Mouse (Mus musculus) limb, embryonic 14.5 days (tissue): ENCODE data around the gene Efnb3. TPM values are rescaled to one million over a fixed set of nuclear protein-coding genes. Genes with fewer than 3 reads are reported as not detected.
A peak's percentile ranks its signal among the peaks of the same experiment; 100 is the strongest.

Experiments used
- ATAC-seq: fragments of 200-750 bp; cut with Nextera tagmentation; 2 replicates; pipeline ENCODE4 v1.8.0; 2017; ENCODE audit warnings: low read depth, moderate number of reproducible peaks, moderate TSS enrichment; ENCODE audit not compliant: low FRiP score
- DNase-seq: peaks from one replicate; pipeline ENCODE4 v3.0.0-alpha.2; 2015; ENCODE audit warnings: low spot score
- H3K27ac ChIP-seq: fragments of 300-500 bp; sonication (generic); replicated peaks from 2 replicates; pipeline ENCODE4 v1.5.1; 2014; ENCODE audit warnings: low read depth, mild to moderate bottlenecking, low read length, moderate library complexity, mixed read lengths
- H3K27me3 ChIP-seq: fragments of 300-500 bp; sonication (generic); 2 replicates; pipeline ENCODE4 v1.6.1; 2014; ENCODE audit warnings: low read length, mixed read lengths; ENCODE audit not compliant: control insufficient read depth, insufficient read depth
- H3K36me3 ChIP-seq: fragments of 300-500 bp; sonication (generic); 2 replicates; pipeline ENCODE4 v1.6.1; 2014; ENCODE audit warnings: mild to moderate bottlenecking, low read length, moderate library complexity, mixed read lengths; ENCODE audit not compliant: control insufficient read depth, insufficient read depth
- H3K4me1 ChIP-seq: fragments of 300-500 bp; sonication (generic); 2 replicates; pipeline ENCODE4 v1.6.1; 2014; ENCODE audit warnings: antibody characterized with exemption, low read length, mixed read lengths; ENCODE audit not compliant: control insufficient read depth, insufficient read depth
- H3K4me2 ChIP-seq: fragments of 300-500 bp; sonication (generic); replicated peaks from 2 replicates; pipeline ENCODE4 v1.6.1; 2014; ENCODE audit warnings: low read depth, mild to moderate bottlenecking, low read length, moderate library complexity; ENCODE audit not compliant: severe bottlenecking
- H3K4me3 ChIP-seq: fragments of 300-500 bp; sonication (generic); replicated peaks from 2 replicates; pipeline ENCODE4 v1.5.1; 2014; ENCODE audit warnings: low read length
- H3K9ac ChIP-seq: fragments of 300-500 bp; sonication (generic); 2 replicates; pipeline ENCODE4 v1.6.1; 2014; ENCODE audit warnings: mild to moderate bottlenecking, low read depth, low read length, moderate library complexity; ENCODE audit not compliant: severe bottlenecking
- H3K9me3 ChIP-seq: fragments of 300-500 bp; sonication (generic); 2 replicates; pipeline ENCODE4 v1.6.1; 2016; ENCODE audit warnings: low read length; ENCODE audit not compliant: control insufficient read depth
- POLR2A ChIP-seq: fragments of 200-500 bp; IDR thresholded peaks from 2 replicates; pipeline ENCODE4 v1.8.0; 2012; ENCODE audit warnings: inconsistent platforms, mild to moderate bottlenecking, moderate library complexity, borderline replicate concordance; ENCODE audit not compliant: insufficient read depth, insufficient read length; ENCODE audit errors: extremely low read depth
- WGBS: fragments of 180-500 bp; shearing (Covaris S2); extraction: QIAGEN DNeasy Blood & Tissue Kit; methylation state at CpG from one replicate; pipeline ENCODE4 v1.1.7; 2014; 5-methylcytosine and 5-hydroxymethylcytosine counted together
- microRNA-seq: library from miRNA; unstranded; fragments of <30 nt; microRNA quantifications from one replicate; pipeline ENCODE4, GENCODE M21; 2016
- polyA plus RNA-seq, 2 experiments: library from polyadenylated mRNA; depleted of rRNA in 1 of 2; stranded (reverse) in 1 of 2; unstranded in 1 of 2; fragments of >200 nt; fragmentation: Nextera tagmentation in 1 of 2; extraction: Ambion mirVana in 1 of 2; gene quantifications; 2 replicates each; pipeline versions ENCODE4 v1.2.1 to v1.2.3; 2012 to 2014

The Efnb3 gene
- polyA plus RNA-seq, 2 experiments: 12.7 to 57.6 TPM

DNA sequence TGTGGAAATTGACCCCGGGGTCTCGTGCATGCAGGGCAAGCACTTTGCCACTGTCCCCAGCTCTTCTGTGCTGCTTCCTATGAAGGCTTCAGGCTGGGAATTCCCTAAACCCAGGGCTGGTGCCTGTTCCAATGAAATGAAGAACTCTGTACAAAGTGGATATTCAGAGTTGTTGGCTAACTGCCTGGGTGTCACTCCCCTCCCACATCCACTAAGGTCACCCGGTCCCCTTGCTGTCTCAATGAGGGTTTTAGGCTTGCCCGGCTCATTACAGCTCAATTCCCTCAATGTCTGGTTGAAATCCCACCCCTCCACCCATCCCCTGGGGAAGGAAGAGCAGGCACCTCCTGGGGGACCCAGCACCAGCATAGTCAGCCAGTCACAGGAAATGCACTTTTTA is 40.0 kb downstream of the Efnb3 start:
- Histone ChIP-seq H3K36me3 (no peaks in the 10 kb centered on the region; the same call in 1 of the 2 replicates), H3K4me3 (no peak overlapping the region), H3K4me2 (no peak overlapping the region), H3K9ac (no peak overlapping the region), H3K27ac (no peak overlapping the region), H3K27me3 (no peaks in the 10 kb centered on the region), H3K4me1 (peaks cover 16% of the 10 kb centered on the region), H3K9me3 (no peaks in the 10 kb centered on the region)
- ATAC-seq (no peak), DNase-seq (no peak)
- no peak for TF ChIP-seq POLR2A
- 68% methylated on average over 4 of the region's 4 CpGs for WGBS

DNA sequence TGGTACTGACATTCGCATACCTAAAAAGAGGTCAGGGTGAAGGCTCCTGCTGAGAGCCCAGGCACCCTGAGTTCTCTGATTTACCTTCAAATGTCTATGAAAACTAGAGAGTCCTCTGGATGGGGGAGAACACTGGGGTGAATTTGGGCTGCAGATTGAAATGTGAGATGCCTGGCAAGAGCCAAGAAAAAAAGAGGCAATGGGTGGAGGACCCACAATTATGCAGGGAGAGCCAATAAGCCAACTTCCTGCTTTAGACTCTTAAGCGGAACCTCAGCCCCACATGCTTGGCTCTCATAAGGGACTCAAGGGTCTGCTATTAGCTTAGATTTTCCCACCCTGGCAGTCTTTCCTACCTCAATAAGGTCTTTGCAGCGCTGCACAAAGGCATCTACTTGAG is 43.3 kb downstream of the Efnb3 start:
- H3K27ac ChIP-seq: peak overlapping the region; percentile 6
- DNase-seq: peak; percentile 18
- no peak overlapping the region for H3K9ac ChIP-seq

DNA sequence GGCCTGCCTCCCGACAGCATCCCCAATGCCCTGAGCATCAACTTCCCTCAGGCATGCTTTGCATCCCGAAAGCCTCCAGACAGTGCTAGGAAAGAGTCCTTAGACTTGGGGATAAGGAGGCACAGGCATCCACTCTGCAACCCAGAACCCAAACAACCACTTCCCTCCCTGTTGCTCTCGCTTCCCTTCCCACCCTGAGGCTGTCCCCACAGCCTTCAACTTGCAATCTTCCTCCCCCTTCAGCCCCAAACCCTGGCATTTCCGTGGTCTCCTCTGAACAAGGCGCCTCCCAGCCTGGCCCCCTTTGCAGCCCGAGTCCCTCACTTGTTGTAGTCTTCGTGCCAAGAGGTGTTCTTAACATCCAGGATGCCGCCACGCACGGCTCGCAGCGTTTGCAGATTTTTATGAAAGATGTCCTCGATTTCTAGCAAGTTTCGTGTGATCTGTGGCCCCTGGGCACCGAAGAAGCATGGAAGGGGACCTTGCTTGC is 43.8 kb downstream of the Efnb3 start:
- TF ChIP-seq POLR2A: no peak
- H3K4me1 ChIP-seq: peaks cover 22% of the 10 kb centered on the region
- H3K27ac ChIP-seq: peak overlapping the region; percentile 6; the same call in 1 of the 2 replicates
- WGBS: 57% methylated on average over 15 of the region's 15 CpGs
- peak overlapping the region; percentile 15 for H3K4me2 ChIP-seq
- H3K9me3 ChIP-seq: no peaks in the 10 kb centered on the region
- DNase-seq: no peak
- ATAC-seq: no peak
- no peaks in the 10 kb centered on the region for H3K36me3 ChIP-seq
- H3K4me3 ChIP-seq: no peak overlapping the region
- no peaks in the 10 kb centered on the region for H3K27me3 ChIP-seq
- peak overlapping the region; percentile 12 for H3K9ac ChIP-seq

More for the DNA sequence above, 43.3 kb downstream of the Efnb3 start:
- Histone ChIP-seq H3K9me3 (no peaks in the 10 kb centered on the region), H3K4me2 (peak overlapping the region; percentile 15), H3K27me3 (no peaks in the 10 kb centered on the region), H3K4me1 (peaks cover 18% of the 10 kb centered on the region), H3K36me3 (no peaks in the 10 kb centered on the region), H3K4me3 (no peak overlapping the region)
- no peak for ATAC-seq
- WGBS: 34% methylated on average over 3 of the region's 3 CpGs
- TF ChIP-seq POLR2A: no peak

DNA sequence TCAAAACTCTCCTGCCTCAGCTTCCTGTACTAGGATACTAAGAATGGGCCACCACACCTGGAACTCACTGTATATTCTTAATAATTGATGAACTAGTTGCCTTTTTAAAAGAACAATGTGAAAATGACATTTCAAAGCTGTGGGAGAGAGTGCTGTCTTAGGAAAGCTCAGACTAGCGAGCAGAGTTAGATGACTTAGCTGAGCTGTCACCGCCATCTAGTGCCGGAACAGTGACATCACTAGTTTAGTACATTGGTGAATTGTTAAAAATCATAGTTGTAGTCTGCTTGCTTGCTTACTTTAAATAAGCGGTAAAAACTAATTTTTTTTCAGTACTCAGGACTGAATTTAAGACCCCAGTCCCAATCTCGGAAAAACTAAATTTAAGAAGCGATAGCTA is 46.2 kb downstream of the Efnb3 start:
- no peaks in the 10 kb centered on the region for H3K27me3 ChIP-seq
- no peak overlapping the region for H3K9ac ChIP-seq
- H3K4me3 ChIP-seq: no peak overlapping the region
- no peaks in the 10 kb centered on the region for H3K36me3 ChIP-seq
- H3K4me2 ChIP-seq: no peak overlapping the region
- ATAC-seq: 0 out of 2 replicates have a peak, but pooled peaks have one; percentile 47
- TF ChIP-seq POLR2A: no peak
- peaks cover 28% of the 10 kb centered on the region for H3K4me1 ChIP-seq
- H3K27ac ChIP-seq: no peak overlapping the region
- WGBS: 8% methylated on average over 6 of the region's 6 CpGs
- H3K9me3 ChIP-seq: no peaks in the 10 kb centered on the region
- DNase-seq: peak; percentile 77

DNA sequence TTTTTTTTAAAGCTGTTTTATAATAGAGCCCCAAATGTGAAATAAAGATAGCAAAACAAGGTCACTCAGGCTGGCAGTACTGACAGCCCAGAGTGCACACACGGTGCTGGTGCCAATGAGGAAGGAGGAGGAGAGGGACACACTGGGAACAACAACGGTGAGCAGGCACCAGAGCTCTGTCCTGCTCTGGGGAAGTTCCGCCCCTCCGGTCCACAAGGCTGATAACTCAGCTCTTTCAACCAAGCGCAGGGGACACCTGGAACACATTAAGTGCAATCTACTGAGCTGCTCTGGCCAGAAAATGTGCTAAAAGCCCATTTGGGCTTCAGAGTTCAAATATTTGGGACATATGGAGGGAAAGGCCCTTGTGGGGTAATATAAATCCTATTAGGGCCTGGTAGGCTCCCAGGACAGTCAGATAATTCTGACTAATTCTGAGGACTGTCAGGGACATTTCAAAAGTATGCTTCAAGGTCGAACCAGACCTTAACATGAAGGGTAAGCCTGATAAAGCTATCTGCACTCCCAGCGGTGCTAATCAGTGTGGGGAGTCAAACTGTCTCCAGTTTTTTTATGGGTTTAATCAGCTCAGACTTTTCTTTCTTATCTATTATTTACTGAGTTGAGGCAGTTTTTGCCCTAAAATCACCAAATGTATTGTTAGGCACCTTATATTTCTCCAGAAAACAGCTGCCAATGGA is 49.1 kb downstream of the Efnb3 start:
- H3K4me1 ChIP-seq: peaks cover 12% of the 10 kb centered on the region; the same call in 1 of the 2 replicates
- 15% methylated on average over 7 of the region's 7 CpGs for WGBS
- peak overlapping the region; percentile 39; the same call in 1 of the 2 replicates for H3K27ac ChIP-seq
- H3K4me2 ChIP-seq: no peak overlapping the region
- no peaks in the 10 kb centered on the region for H3K9me3 ChIP-seq
- no peak for TF ChIP-seq POLR2A
- no peak overlapping the region for H3K4me3 ChIP-seq
- no peak overlapping the region for H3K9ac ChIP-seq
- ATAC-seq (peak; percentile 69; the same call in 1 of the 2 replicates), DNase-seq (peak; percentile 57)
- H3K27me3 ChIP-seq: no peaks in the 10 kb centered on the region
- H3K36me3 ChIP-seq: no peaks in the 10 kb centered on the region

Small RNA genes within 50 kb of the gene (microRNA-seq; reads per million reads assigned to microRNA genes)
- gene Gm27493: not detected

Other genes starting within 250 kb of the Efnb3 start
- 40.0 and 44.0 TPM in 2 replicates for gene Cntrob, start 236.4 kb downstream of the Efnb3 start, polyA plus RNA-seq (2012; rRNA removed)
- 14.6 and 15.7 TPM in 2 replicates for gene Cntrob, start 236.4 kb downstream of the Efnb3 start, polyA plus RNA-seq (2014; fragmentation: Nextera tagmentation; extraction: Ambion mirVana)
- gene Trappc1, start 236.2 kb downstream of the Efnb3 start, polyA plus RNA-seq (2012; rRNA removed): 92.7 and 93.7 TPM in 2 replicates
- 138 and 144 TPM in 2 replicates for gene Trappc1, start 236.2 kb downstream of the Efnb3 start, polyA plus RNA-seq (2014; fragmentation: Nextera tagmentation; extraction: Ambion mirVana)
- gene Kcnab3, start 233.9 kb downstream of the Efnb3 start, polyA plus RNA-seq (2012; rRNA removed): 4.0 and 4.1 TPM in 2 replicates
- 2.0 and 2.2 TPM in 2 replicates for gene Kcnab3, start 233.9 kb downstream of the Efnb3 start, polyA plus RNA-seq (2014; fragmentation: Nextera tagmentation; extraction: Ambion mirVana)
- 10.5 and 12.2 TPM in 2 replicates for gene Rnf227, start 219.7 kb downstream of the Efnb3 start, polyA plus RNA-seq (2012; rRNA removed)
- gene Rnf227, start 219.7 kb downstream of the Efnb3 start, polyA plus RNA-seq (2014; fragmentation: Nextera tagmentation; extraction: Ambion mirVana): 13.6 and 17.8 TPM in 2 replicates
- 425 and 497 TPM in 2 replicates for gene Chd3, start 190.8 kb downstream of the Efnb3 start, polyA plus RNA-seq (2012; rRNA removed)
- 97.8 and 113 TPM in 2 replicates for gene Chd3, start 190.8 kb downstream of the Efnb3 start, polyA plus RNA-seq (2014; fragmentation: Nextera tagmentation; extraction: Ambion mirVana)
- 127 and 131 TPM in 2 replicates for gene Naa38, start 164.7 kb downstream of the Efnb3 start, polyA plus RNA-seq (2012; rRNA removed)
- 161 and 171 TPM in 2 replicates for gene Naa38, start 164.7 kb downstream of the Efnb3 start, polyA plus RNA-seq (2014; fragmentation: Nextera tagmentation; extraction: Ambion mirVana)
- gene Cyb5d1, start 164.6 kb downstream of the Efnb3 start, polyA plus RNA-seq (2012; rRNA removed): 29.5 and 32.7 TPM in 2 replicates
- 22.3 and 27.3 TPM in 2 replicates for gene Cyb5d1, start 164.6 kb downstream of the Efnb3 start, polyA plus RNA-seq (2014; fragmentation: Nextera tagmentation; extraction: Ambion mirVana)
- gene Tmem88, start 162.0 kb downstream of the Efnb3 start, polyA plus RNA-seq (2012; rRNA removed): 17.0 and 23.7 TPM in 2 replicates
- gene Tmem88, start 162.0 kb downstream of the Efnb3 start, polyA plus RNA-seq (2014; fragmentation: Nextera tagmentation; extraction: Ambion mirVana): 18.7 and 18.9 TPM in 2 replicates
- gene Kdm6b, start 146.5 kb downstream of the Efnb3 start, polyA plus RNA-seq (2012; rRNA removed): 23.7 and 27.5 TPM in 2 replicates
- gene Kdm6b, start 146.5 kb downstream of the Efnb3 start, polyA plus RNA-seq (2014; fragmentation: Nextera tagmentation; extraction: Ambion mirVana): 31.4 and 36.4 TPM in 2 replicates
- 4.5 and 4.7 TPM in 2 replicates for gene Dnah2, start 11.1 kb downstream of the Efnb3 start, polyA plus RNA-seq (2012; rRNA removed)
- 3.6 and 4.2 TPM in 2 replicates for gene Dnah2, start 11.1 kb downstream of the Efnb3 start, polyA plus RNA-seq (2014; fragmentation: Nextera tagmentation; extraction: Ambion mirVana)
- 19.0 and 25.1 TPM in 2 replicates for gene Wrap53, start 20.1 kb upstream of the Efnb3 start, polyA plus RNA-seq (2012; rRNA removed)
- gene Wrap53, start 20.1 kb upstream of the Efnb3 start, polyA plus RNA-seq (2014; fragmentation: Nextera tagmentation; extraction: Ambion mirVana): 20.6 and 20.8 TPM in 2 replicates
- gene Trp53, start 20.2 kb upstream of the Efnb3 start, polyA plus RNA-seq (2012; rRNA removed): 173 and 200 TPM in 2 replicates
- 138 and 155 TPM in 2 replicates for gene Trp53, start 20.2 kb upstream of the Efnb3 start, polyA plus RNA-seq (2014; fragmentation: Nextera tagmentation; extraction: Ambion mirVana)
- 17.9 and 20.6 TPM in 2 replicates for gene Atp1b2, start 45.7 kb upstream of the Efnb3 start, polyA plus RNA-seq (2012; rRNA removed)
- gene Atp1b2, start 45.7 kb upstream of the Efnb3 start, polyA plus RNA-seq (2014; fragmentation: Nextera tagmentation; extraction: Ambion mirVana): 9.1 and 10.4 TPM in 2 replicates
- gene Shbg, start 57.7 kb upstream of the Efnb3 start, polyA plus RNA-seq (2012; rRNA removed): 0.05 TPM in 1 of 2 replicates, not detected in the other
- gene Shbg, start 57.7 kb upstream of the Efnb3 start, polyA plus RNA-seq (2014; fragmentation: Nextera tagmentation; extraction: Ambion mirVana): not detected in 2 replicates
- 14.2 and 21.1 TPM in 2 replicates for gene Sat2, start 61.8 kb upstream of the Efnb3 start, polyA plus RNA-seq (2012; rRNA removed)
- gene Sat2, start 61.8 kb upstream of the Efnb3 start, polyA plus RNA-seq (2014; fragmentation: Nextera tagmentation; extraction: Ambion mirVana): 16.5 and 20.1 TPM in 2 replicates
- gene Fxr2, start 72.8 kb upstream of the Efnb3 start, polyA plus RNA-seq (2012; rRNA removed): 122 and 125 TPM in 2 replicates
- gene Fxr2, start 72.8 kb upstream of the Efnb3 start, polyA plus RNA-seq (2014; fragmentation: Nextera tagmentation; extraction: Ambion mirVana): 28.9 and 33.8 TPM in 2 replicates
- gene Sox15, start 95.1 kb upstream of the Efnb3 start, polyA plus RNA-seq (2012; rRNA removed): 1.5 and 2.1 TPM in 2 replicates
- gene Sox15, start 95.1 kb upstream of the Efnb3 start, polyA plus RNA-seq (2014; fragmentation: Nextera tagmentation; extraction: Ambion mirVana): 1.0 and 3.0 TPM in 2 replicates
- 117 and 155 TPM in 2 replicates for gene Mpdu1, start 102.4 kb upstream of the Efnb3 start, polyA plus RNA-seq (2012; rRNA removed)
- gene Mpdu1, start 102.4 kb upstream of the Efnb3 start, polyA plus RNA-seq (2014; fragmentation: Nextera tagmentation; extraction: Ambion mirVana): 28.9 and 30.8 TPM in 2 replicates
- gene Cd68, start 105.9 kb upstream of the Efnb3 start, polyA plus RNA-seq (2012; rRNA removed): 16.6 and 24.3 TPM in 2 replicates
- gene Cd68, start 105.9 kb upstream of the Efnb3 start, polyA plus RNA-seq (2014; fragmentation: Nextera tagmentation; extraction: Ambion mirVana): 20.5 and 24.7 TPM in 2 replicates
- gene Eif4a1, start 112.2 kb upstream of the Efnb3 start, polyA plus RNA-seq (2012; rRNA removed): 887 and 919 TPM in 2 replicates
- gene Eif4a1, start 112.2 kb upstream of the Efnb3 start, polyA plus RNA-seq (2014; fragmentation: Nextera tagmentation; extraction: Ambion mirVana): 547 and 561 TPM in 2 replicates
- 172 and 297 TPM in 2 replicates for gene Senp3, start 121.9 kb upstream of the Efnb3 start, polyA plus RNA-seq (2012; rRNA removed)
- 95.4 and 99.0 TPM in 2 replicates for gene Senp3, start 121.9 kb upstream of the Efnb3 start, polyA plus RNA-seq (2014; fragmentation: Nextera tagmentation; extraction: Ambion mirVana)
- gene Tnfsf13, start 125.6 kb upstream of the Efnb3 start, polyA plus RNA-seq (2012; rRNA removed): 4.4 and 5.2 TPM in 2 replicates
- 0.77 and 0.98 TPM in 2 replicates for gene Tnfsf13, start 125.6 kb upstream of the Efnb3 start, polyA plus RNA-seq (2014; fragmentation: Nextera tagmentation; extraction: Ambion mirVana)
- gene Tnfsf12, start 135.6 kb upstream of the Efnb3 start, polyA plus RNA-seq (2012; rRNA removed): 22.9 and 31.6 TPM in 2 replicates
- 13.7 and 15.2 TPM in 2 replicates for gene Tnfsf12, start 135.6 kb upstream of the Efnb3 start, polyA plus RNA-seq (2014; fragmentation: Nextera tagmentation; extraction: Ambion mirVana)
- 3.8 and 6.9 TPM in 2 replicates for gene Tnfsfm13, start 135.9 kb upstream of the Efnb3 start, polyA plus RNA-seq (2012; rRNA removed)
- 5.9 and 6.6 TPM in 2 replicates for gene Tnfsfm13, start 135.9 kb upstream of the Efnb3 start, polyA plus RNA-seq (2014; fragmentation: Nextera tagmentation; extraction: Ambion mirVana)
- gene Polr2a, start 198.4 kb upstream of the Efnb3 start, polyA plus RNA-seq (2012; rRNA removed): 76.6 and 100 TPM in 2 replicates
- 40.7 and 45.3 TPM in 2 replicates for gene Polr2a, start 198.4 kb upstream of the Efnb3 start, polyA plus RNA-seq (2014; fragmentation: Nextera tagmentation; extraction: Ambion mirVana)
- 0.14 and 0.23 TPM in 2 replicates for gene Slc35g3, start 201.8 kb upstream of the Efnb3 start, polyA plus RNA-seq (2012; rRNA removed)
- gene Slc35g3, start 201.8 kb upstream of the Efnb3 start, polyA plus RNA-seq (2014; fragmentation: Nextera tagmentation; extraction: Ambion mirVana): 0.21 TPM in 1 of 2 replicates, not detected in the other
- gene Zbtb4, start 205.7 kb upstream of the Efnb3 start, polyA plus RNA-seq (2012; rRNA removed): 12.8 and 14.3 TPM in 2 replicates
- gene Zbtb4, start 205.7 kb upstream of the Efnb3 start, polyA plus RNA-seq (2014; fragmentation: Nextera tagmentation; extraction: Ambion mirVana): 4.1 and 5.0 TPM in 2 replicates
- 69.4 and 81.0 TPM in 2 replicates for gene Chrnb1, start 235.7 kb upstream of the Efnb3 start, polyA plus RNA-seq (2012; rRNA removed)
- 14.1 and 19.0 TPM in 2 replicates for gene Chrnb1, start 235.7 kb upstream of the Efnb3 start, polyA plus RNA-seq (2014; fragmentation: Nextera tagmentation; extraction: Ambion mirVana)
- 17.2 and 17.5 TPM in 2 replicates for gene Fgf11, start 241.7 kb upstream of the Efnb3 start, polyA plus RNA-seq (2012; rRNA removed)
- gene Fgf11, start 241.7 kb upstream of the Efnb3 start, polyA plus RNA-seq (2014; fragmentation: Nextera tagmentation; extraction: Ambion mirVana): 2.2 and 3.4 TPM in 2 replicates
- 1.8 TPM in 2 replicates for gene Tmem102, start 245.4 kb upstream of the Efnb3 start, polyA plus RNA-seq (2012; rRNA removed)
- gene Tmem102, start 245.4 kb upstream of the Efnb3 start, polyA plus RNA-seq (2014; fragmentation: Nextera tagmentation; extraction: Ambion mirVana): 5.4 and 5.9 TPM in 2 replicates